Mouse (Mus musculus) midbrain, embryonic 12.5 days (tissue): Measurements from ENCODE around the gene Bricd5. TPM values are rescaled to one million over a fixed set of nuclear protein-coding genes. Genes with fewer than 3 reads are reported as not detected.
"Not testable (repeated sequence)": the region's sequence is repeated elsewhere in the genome, so short reads cannot be mapped to it uniquely, and the experiment has no call there.

Experiments
- ATAC-seq: fragments of 200-750 bp; cut with Nextera tagmentation; 2 replicates; pipeline ENCODE4 v1.8.0; 2017; ENCODE audit warnings: low read depth, moderate TSS enrichment, moderate library complexity; ENCODE audit not compliant: low FRiP score
- H3K27ac ChIP-seq: fragments of 300-500 bp; sonication (generic); replicated peaks from 2 replicates; pipeline ENCODE4 v1.5.1; 2016; ENCODE audit warnings: mild to moderate bottlenecking
- H3K27me3 ChIP-seq: fragments of 300-500 bp; sonication (generic); 2 replicates; pipeline ENCODE4 v1.6.1; 2016; ENCODE audit warnings: mild to moderate bottlenecking
- H3K36me3 ChIP-seq: fragments of 300-500 bp; sonication (generic); 2 replicates; pipeline ENCODE4 v1.6.1; 2016
- H3K4me1 ChIP-seq: fragments of 300-500 bp; sonication (generic); 2 replicates; pipeline ENCODE4 v1.6.1; 2016
- H3K4me2 ChIP-seq: fragments of 300-500 bp; sonication (generic); replicated peaks from 2 replicates; pipeline ENCODE4 v1.6.1; 2016; ENCODE audit warnings: mild to moderate bottlenecking, moderate library complexity
- H3K4me3 ChIP-seq: fragments of 300-500 bp; sonication (generic); 2 replicates; pipeline ENCODE4 v1.5.1; 2016; ENCODE audit warnings: mild to moderate bottlenecking
- H3K9ac ChIP-seq: fragments of 300-500 bp; sonication (generic); replicated peaks from 2 replicates; pipeline ENCODE4 v1.6.1; 2016; ENCODE audit warnings: mild to moderate bottlenecking, moderate library complexity
- H3K9me3 ChIP-seq: fragments of 300-500 bp; sonication (generic); 2 replicates; pipeline ENCODE4 v1.6.1; 2016; ENCODE audit warnings: mild to moderate bottlenecking
- WGBS: fragments of 180-500 bp; shearing (Covaris S2); methylation state at CpG from one replicate; pipeline ENCODE4 v1.1.7; 2016; 5-methylcytosine and 5-hydroxymethylcytosine counted together
- polyA plus RNA-seq: library from polyadenylated mRNA; unstranded; fragments of >200 nt; fragmentation: Nextera tagmentation; extraction: Ambion mirVana; gene quantifications from 2 replicates; pipeline ENCODE4 v1.2.1, GENCODE M21; 2016

Bricd5 gene
- polyA plus RNA-seq, 1 experiment from 2014 or later, result not detected

- Histone ChIP-seq H3K9me3 (no peaks in the 10 kb centered on the region), H3K27ac (no peak within 1 kb of the TSS), H3K4me2 (no peak within 1 kb of the TSS), H3K4me3 (no peak within 1 kb of the TSS), H3K36me3 (peaks cover 97% of the 10 kb centered on the region), H3K27me3 (no peaks in the 10 kb centered on the region), H3K9ac (no peak within 1 kb of the TSS), H3K4me1 (no peaks in the 10 kb centered on the region)
- ATAC-seq, result no peak
- WGBS, result 74% methylated on average over 7 of the region's 7 CpGs
Observed at GRCm38 (mm10) chr17:24442632-24443155, 31.0 kb upstream of the Bricd5 start, which contains the start of gene Dnase1l2. Gene Dnase1l2, minus strand, starts transcription at chr17:24443105.

GRCm38 (mm10) chr17:24443409-24443808 lies 30.3 kb upstream of the Bricd5 start:
- Histone ChIP-seq H3K27me3 (no peaks in the 10 kb centered on the region), H3K4me3 (no peak overlapping the region), H3K4me1 (no peaks in the 10 kb centered on the region), H3K9me3 (no peaks in the 10 kb centered on the region), H3K36me3 (peaks cover 99% of the 10 kb centered on the region), H3K4me2 (no peak overlapping the region), H3K27ac (no peak overlapping the region), H3K9ac (no peak overlapping the region)
- ATAC-seq, result no peak
- WGBS, result 95% methylated on average over 4 of the region's 4 CpGs

- H3K9ac ChIP-seq, result no peak overlapping the region
- H3K4me3 ChIP-seq, result no peak overlapping the region
- WGBS, result 95% methylated on average over 8 of the region's 8 CpGs
- H3K27ac ChIP-seq, result no peak overlapping the region
- H3K4me2 ChIP-seq, result no peak overlapping the region
- no peaks in the 10 kb centered on the region for H3K4me1 ChIP-seq
- H3K27me3 ChIP-seq, result no peaks in the 10 kb centered on the region
- ATAC-seq, result no peak
- H3K9me3 ChIP-seq, result no peaks in the 10 kb centered on the region
- H3K36me3 ChIP-seq, result peaks cover 99% of the 10 kb centered on the region
Observed at GRCm38 (mm10) chr17:24446590-24446989, 27.1 kb upstream of the Bricd5 start.

GRCm38 (mm10) chr17:24449507-24449906 lies 24.2 kb upstream of the Bricd5 start:
- H3K4me1 ChIP-seq, result peaks cover 12% of the 10 kb centered on the region
- H3K36me3 ChIP-seq, result peaks cover 70% of the 10 kb centered on the region
- H3K27ac ChIP-seq, result no peak overlapping the region
- H3K9me3 ChIP-seq, result no peaks in the 10 kb centered on the region
- no peak overlapping the region for H3K4me2 ChIP-seq
- no peak overlapping the region for H3K4me3 ChIP-seq
- no peaks in the 10 kb centered on the region for H3K27me3 ChIP-seq
- no peak for ATAC-seq
- H3K9ac ChIP-seq, result no peak overlapping the region
- 89% methylated on average over 6 of the region's 6 CpGs for WGBS

- H3K36me3 ChIP-seq, result peaks cover 53% of the 10 kb centered on the region
- H3K9me3 ChIP-seq, result no peaks in the 10 kb centered on the region
- WGBS, result 96% methylated on average over 6 of the region's 6 CpGs
- no peak for ATAC-seq
- no peaks in the 10 kb centered on the region for H3K27me3 ChIP-seq
- no peak overlapping the region for H3K9ac ChIP-seq
- H3K27ac ChIP-seq, result no peak overlapping the region
- H3K4me2 ChIP-seq, result no peak overlapping the region
- no peak overlapping the region for H3K4me3 ChIP-seq
- H3K4me1 ChIP-seq, result peaks cover 12% of the 10 kb centered on the region
Observed at GRCm38 (mm10) chr17:24451220-24451619, 22.5 kb upstream of the Bricd5 start.

- Histone ChIP-seq H3K4me1 (peaks cover 12% of the 10 kb centered on the region), H3K9ac (no peak overlapping the region), H3K36me3 (peaks cover 32% of the 10 kb centered on the region), H3K4me3 (no peak overlapping the region), H3K4me2 (peak overlapping the region; percentile 67), H3K9me3 (no peaks in the 10 kb centered on the region), H3K27me3 (no peaks in the 10 kb centered on the region), H3K27ac (no peak overlapping the region)
- 92% methylated on average over 2 of the region's 2 CpGs for WGBS
- no peak for ATAC-seq
Observed at GRCm38 (mm10) chr17:24453372-24453771, 20.3 kb upstream of the Bricd5 start.

- WGBS, result 10% methylated on average over 14 of the region's 14 CpGs
- Histone ChIP-seq H3K4me2 (peak overlapping the region; percentile 67), H3K4me3 (peak overlapping the region; percentile 83), H3K9me3 (no peaks in the 10 kb centered on the region), H3K9ac (peak overlapping the region; percentile 89), H3K36me3 (peaks cover 22% of the 10 kb centered on the region), H3K4me1 (peaks cover 12% of the 10 kb centered on the region), H3K27me3 (no peaks in the 10 kb centered on the region), H3K27ac (peak overlapping the region; percentile 90)
- ATAC-seq, result no peak
Observed at GRCm38 (mm10) chr17:24454218-24454755, 19.4 kb upstream of the Bricd5 start.

- H3K4me2 ChIP-seq, result peak overlapping the region; percentile 67
- H3K9me3 ChIP-seq, result no peaks in the 10 kb centered on the region
- peaks cover 16% of the 10 kb centered on the region for H3K36me3 ChIP-seq
- under 1% methylated on average over 67 of the region's 67 CpGs for WGBS
- peak overlapping the region; percentile 89 for H3K9ac ChIP-seq
- H3K4me3 ChIP-seq, result peak overlapping the region; percentile 83
- peak overlapping the region; percentile 90 for H3K27ac ChIP-seq
- ATAC-seq, result peak; percentile 95
- peaks cover 12% of the 10 kb centered on the region for H3K4me1 ChIP-seq
- H3K27me3 ChIP-seq, result no peaks in the 10 kb centered on the region
Observed at GRCm38 (mm10) chr17:24454756-24455522, 18.7 kb upstream of the Bricd5 start.

- WGBS, result 54% methylated on average over 10 of the region's 10 CpGs
- Histone ChIP-seq H3K4me2 (peak overlapping the region; percentile 67), H3K4me3 (peak overlapping the region; percentile 83), H3K4me1 (peaks cover 12% of the 10 kb centered on the region)
- not testable (repeated sequence) for H3K9me3 ChIP-seq, H3K9ac ChIP-seq, H3K27ac ChIP-seq, H3K36me3 ChIP-seq, H3K27me3 ChIP-seq
- ATAC-seq, result peak; percentile 35
Observed at GRCm38 (mm10) chr17:24455523-24456206, 18.0 kb upstream of the Bricd5 start.

- Histone ChIP-seq H3K27me3 (no peaks in the 10 kb centered on the region), H3K9ac (no peak overlapping the region), H3K4me3 (no peak overlapping the region), H3K27ac (no peak overlapping the region), H3K4me2 (no peak overlapping the region), H3K4me1 (no peaks in the 10 kb centered on the region), H3K36me3 (no peaks in the 10 kb centered on the region), H3K9me3 (no peaks in the 10 kb centered on the region)
- ATAC-seq, result no peak
- WGBS, result 68% methylated on average over 2 of the region's 2 CpGs
Observed at GRCm38 (mm10) chr17:24461580-24461979, 12.1 kb upstream of the Bricd5 start.

- Histone ChIP-seq H3K4me3 (no peak overlapping the region), H3K9ac (no peak overlapping the region)
- no peak for ATAC-seq
Observed at GRCm38 (mm10) chr17:24462932-24463331, 10.8 kb upstream of the Bricd5 start.

More at GRCm38 (mm10) chr17:24462932-24463331, 10.8 kb upstream of the Bricd5 start:
- no peaks in the 10 kb centered on the region for H3K4me1 ChIP-seq
- no peak overlapping the region for H3K27ac ChIP-seq
- H3K4me2 ChIP-seq, result no peak overlapping the region
- no peaks in the 10 kb centered on the region for H3K27me3 ChIP-seq
- H3K9me3 ChIP-seq, result no peaks in the 10 kb centered on the region
- WGBS, result 90% methylated on average over 1 of the region's 1 CpGs
- no peaks in the 10 kb centered on the region for H3K36me3 ChIP-seq
